Mouse (Mus musculus) left cerebral cortex, adult 18-20 months (tissue): Measurements from ENCODE around the gene Nt5c. TPM values are rescaled to one million over a fixed set of nuclear protein-coding genes. Genes with fewer than 3 reads are reported as not detected.
"Not testable (repeated sequence)": the region's sequence is repeated elsewhere in the genome, so short reads cannot be mapped to it uniquely, and the experiment has no call there.

Experiments
- DNase-seq, 2 experiments: peaks; one replicate each; pipeline ENCODE4 v3.0.0; 2021 to 2022; ENCODE audit warnings: low spot score in 2 of 2, mixed read lengths in 1 of 2
- total RNA-seq, 2 experiments: library from RNA; stranded (reverse); gene quantifications; 2 replicates each; pipeline ENCODE4 v1.2.3; 2021

Gene Nt5c
- total RNA-seq, 2 experiments from 2014 or later: 62.2 to 63.3 TPM

DNA sequence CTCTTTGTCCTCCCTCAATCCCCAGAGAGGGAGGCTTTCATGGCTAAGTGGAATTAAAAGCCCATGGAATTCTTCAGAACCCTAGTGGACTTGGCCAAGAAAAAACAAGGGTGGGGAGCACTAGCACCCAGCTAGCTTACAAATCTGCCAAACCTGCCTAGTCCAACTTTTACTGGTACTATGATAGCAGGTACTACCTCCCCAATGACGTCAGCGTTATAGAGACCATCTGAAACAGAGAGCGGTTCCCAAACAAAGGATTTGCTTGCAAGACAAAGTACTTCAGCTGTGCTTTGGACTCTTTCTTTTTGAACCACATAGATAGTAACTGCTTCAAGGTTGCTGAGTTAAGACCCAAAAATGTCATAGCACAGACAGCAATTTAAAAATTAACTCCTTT is 20.3 kb upstream of the Nt5c start:
- DNase-seq: no peak

DNA sequence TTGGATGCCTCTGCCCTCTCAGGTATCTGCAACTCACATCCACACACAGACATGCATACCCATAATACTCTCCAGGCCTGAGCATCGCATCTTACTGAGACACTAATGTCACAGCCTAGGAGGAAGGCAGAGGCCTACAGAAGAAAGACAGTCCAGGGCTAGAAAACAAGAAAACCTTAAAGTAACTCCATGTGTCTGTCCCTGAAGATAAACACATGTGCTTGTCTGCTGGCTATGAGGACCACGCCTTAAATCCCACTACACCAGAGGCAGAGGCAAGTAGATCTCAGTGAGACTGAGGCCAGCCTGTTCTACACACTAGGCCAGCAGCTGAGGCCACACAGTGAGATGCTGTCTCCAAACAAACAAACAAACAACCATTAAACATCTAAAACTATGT is 19.5 kb upstream of the Nt5c start:
- no peak for DNase-seq

GRCm38 (mm10) chr11:115510507-115510888 is 18.8 kb upstream of the Nt5c start:
- no peak for DNase-seq

GRCm38 (mm10) chr11:115509773-115510506 is 18.3 kb upstream of the Nt5c start:
- DNase-seq: no peak

DNA sequence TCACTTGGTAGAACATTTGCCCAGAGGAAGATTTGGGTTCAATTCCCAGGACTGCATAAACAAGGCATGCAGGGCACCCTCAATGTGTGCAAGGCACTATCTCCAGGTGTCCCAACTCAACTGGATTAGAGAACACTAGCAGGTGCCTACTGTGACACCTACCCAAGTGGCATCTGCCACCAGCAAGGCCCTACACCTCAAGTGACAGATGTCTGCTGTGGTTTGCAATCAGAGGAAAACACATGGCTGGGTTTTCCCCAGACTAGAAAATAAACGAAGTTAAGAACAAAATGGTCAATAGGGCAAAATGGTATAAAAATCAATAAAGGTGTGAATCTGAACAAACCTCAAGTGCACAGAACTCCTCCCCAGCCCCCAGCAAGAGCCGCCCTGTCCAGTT is 16.4 kb upstream of the Nt5c start:
- DNase-seq: no peak

DNA sequence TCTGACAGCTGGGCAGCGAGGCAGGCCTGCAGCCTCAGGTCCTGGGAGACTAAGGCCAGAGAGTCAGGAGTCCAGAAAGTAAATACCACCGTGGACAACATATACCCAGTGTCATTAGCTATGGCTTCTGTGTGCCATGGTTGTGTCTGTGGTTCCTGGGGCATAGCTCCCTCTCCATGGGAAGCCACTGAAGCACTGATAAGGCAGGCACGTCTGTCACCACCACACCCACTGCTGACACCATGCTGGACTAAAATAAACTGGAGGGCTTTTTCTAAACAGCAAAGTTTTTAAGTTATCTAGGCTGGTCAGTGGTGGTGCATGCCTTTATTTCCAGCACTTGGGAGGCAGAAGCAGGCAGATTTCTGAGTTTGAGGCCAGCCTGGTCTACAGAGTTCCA is 14.9 kb upstream of the Nt5c start:
- no peak for DNase-seq

DNA sequence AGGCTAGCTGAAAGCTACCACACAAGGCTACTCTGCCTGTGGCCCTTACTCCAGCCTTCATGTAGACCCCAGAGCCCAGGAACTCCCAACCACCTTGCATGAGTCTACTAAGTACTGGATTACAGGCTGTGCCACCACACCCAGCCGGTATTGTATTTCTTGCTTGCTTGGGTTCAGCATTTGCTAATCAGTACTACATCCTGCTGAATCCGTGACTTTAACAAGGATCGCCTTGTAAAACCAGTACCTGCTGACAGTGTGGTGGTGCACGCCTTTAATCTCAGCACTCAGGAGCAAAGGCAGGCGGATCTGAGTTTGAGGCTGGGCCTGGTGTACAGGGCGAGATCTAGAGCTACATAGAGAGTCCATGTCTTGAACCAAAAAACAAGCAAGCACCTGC is 11.0 kb upstream of the Nt5c start:
- DNase-seq: no peak

- DNase-seq: not testable (repeated sequence)
Measured at GRCm38 (mm10) chr11:115496559-115496958, 4.9 kb upstream of the Nt5c start.

- DNase-seq: no peak
Measured at GRCm38 (mm10) chr11:115492387-115492786, 725 bp upstream of the Nt5c start.

- DNase-seq: no peak
Measured at GRCm38 (mm10) chr11:115490441-115491355, 964 bp downstream of the Nt5c start.

GRCm38 (mm10) chr11:115488551-115489104 is 3.0 kb downstream of the Nt5c start:
- DNase-seq: no peak

- DNase-seq: no peak
Measured at GRCm38 (mm10) chr11:115485155-115485554, 6.5 kb downstream of the Nt5c start.

DNA sequence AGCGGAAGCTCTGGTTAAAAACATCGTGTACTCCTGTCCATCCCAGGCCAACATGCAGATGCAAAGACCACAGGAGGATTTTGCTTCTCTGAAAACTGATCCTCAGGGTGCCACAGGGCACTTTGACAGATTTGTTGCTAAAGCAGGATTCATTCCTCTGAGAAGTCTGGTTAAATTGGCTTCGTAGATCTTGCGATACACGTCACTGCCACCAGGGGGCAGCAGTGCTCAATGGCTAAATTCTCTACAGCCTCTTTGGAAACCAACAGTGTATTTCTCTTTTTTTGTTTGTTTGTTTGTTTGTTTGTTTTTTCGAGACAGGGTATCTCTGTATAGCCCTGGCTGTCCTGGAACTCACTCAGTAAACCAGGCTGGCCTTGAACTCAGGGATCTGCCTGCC is 7.9 kb downstream of the Nt5c start:
- peak; percentile 79 to 81 for DNase-seq

GRCm38 (mm10) chr11:115483278-115483677 is 8.4 kb downstream of the Nt5c start:
- DNase-seq: no peak

DNA sequence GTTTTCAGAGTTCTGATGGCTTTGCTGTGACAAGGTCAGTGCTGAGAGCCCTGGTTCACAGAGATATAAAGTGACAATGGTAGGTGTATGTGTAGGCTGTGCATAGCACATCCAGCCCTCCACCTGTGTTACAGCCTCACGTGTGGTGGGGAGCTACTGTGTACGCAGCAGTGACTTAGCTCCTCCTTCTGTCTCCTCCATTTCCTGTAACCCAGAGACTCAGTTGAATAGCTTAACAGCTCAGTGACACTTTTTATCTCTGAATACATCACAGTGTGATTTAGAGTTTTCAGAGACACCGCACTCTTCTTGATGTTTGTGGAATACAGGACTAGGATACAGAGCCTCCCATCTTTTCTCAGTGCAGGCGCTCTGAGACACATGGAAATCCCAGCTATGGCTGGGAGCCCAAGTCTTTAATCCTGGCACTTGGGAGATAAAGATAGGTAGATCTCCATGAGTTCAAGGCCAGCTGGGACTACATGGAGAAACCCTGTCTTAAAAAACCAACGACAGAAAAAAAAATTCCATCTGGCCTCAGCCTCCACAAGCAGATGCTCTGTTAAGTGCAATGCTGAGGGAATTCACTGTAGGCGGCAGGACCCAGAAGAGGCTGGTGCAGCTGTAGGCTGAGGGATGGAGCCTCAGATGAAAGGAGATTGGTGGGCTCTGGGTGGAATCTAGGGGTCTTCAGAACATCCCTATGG is 10.0 kb downstream of the Nt5c start:
- peak; percentile 54 to 68 for DNase-seq

DNA sequence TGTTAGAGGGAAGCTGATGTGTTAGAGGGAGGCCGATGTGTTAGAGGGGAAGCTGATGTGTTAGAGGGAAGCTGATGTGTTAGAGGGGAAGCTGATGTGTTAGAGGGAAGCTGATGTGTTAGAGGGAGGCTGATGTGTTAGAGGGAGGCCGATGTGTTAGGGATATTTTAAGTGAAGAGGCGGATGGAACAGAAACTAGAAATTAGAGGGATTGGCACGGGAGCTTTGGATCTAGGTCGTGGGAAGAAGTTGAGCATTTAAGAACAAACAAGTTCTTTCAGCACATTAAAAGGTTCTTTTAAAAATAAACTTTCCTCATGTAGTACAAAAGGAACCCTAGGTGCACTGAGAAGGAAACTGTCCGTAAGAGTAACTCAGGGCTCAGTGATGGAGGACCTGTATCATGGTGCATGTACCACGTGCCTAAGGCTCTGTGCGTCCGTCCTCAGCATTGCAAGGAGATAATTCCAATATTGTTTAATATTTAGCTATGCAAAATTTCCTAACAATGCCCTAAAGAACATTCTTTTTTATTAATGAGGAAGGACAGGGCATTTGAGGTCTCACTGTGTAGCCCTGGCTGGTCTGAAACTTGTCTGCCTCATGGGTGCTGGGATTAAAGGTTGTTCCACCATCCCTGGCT is 13.2 kb downstream of the Nt5c start:
- DNase-seq: no peak

DNA sequence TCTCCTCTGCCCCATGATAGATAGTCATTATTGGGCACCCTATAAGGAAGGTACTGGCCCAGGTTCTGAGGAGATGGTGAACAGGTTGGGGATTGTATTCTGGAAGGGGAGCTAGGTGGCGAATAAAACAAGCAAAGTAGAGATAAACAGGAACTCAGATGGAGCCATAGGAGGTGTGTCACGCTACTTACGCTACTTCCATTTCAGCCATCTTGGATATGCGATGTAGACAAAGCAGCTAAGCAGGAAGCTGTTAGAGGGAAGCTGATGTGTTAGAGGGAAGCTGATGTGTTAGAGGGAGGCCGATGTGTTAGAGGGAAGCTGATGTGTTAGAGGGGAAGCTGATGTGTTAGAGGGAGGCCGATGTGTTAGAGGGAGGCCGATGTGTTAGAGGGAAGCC is 14.3 kb downstream of the Nt5c start:
- not testable (repeated sequence) for DNase-seq

GRCm38 (mm10) chr11:115476630-115477029 is 15.0 kb downstream of the Nt5c start:
- DNase-seq: not testable (repeated sequence)

DNA sequence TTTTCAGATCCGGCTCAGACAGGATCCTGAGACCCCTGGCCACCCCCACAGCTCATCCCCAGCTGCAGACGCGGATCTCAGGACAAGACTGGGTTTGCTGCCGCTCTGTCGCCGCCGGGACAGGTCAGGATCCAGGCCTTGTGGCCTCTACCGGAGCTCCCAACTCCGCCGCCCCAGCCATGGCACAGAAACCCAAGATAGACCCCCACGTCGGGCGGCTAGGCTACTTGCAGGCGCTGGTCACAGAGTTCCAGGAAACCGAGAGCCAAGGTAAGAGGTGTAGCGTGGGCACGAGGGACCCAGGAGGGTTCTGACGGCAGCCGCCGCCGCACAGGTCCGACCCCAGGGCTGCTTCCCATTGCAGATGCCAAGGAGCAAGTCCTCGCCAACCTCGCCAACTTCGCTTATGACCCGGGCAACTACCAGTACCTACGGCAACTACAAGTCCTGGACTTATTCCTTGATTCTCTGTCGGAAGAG is 15.9 kb downstream of the Nt5c start:
- DNase-seq: no peak

DNA sequence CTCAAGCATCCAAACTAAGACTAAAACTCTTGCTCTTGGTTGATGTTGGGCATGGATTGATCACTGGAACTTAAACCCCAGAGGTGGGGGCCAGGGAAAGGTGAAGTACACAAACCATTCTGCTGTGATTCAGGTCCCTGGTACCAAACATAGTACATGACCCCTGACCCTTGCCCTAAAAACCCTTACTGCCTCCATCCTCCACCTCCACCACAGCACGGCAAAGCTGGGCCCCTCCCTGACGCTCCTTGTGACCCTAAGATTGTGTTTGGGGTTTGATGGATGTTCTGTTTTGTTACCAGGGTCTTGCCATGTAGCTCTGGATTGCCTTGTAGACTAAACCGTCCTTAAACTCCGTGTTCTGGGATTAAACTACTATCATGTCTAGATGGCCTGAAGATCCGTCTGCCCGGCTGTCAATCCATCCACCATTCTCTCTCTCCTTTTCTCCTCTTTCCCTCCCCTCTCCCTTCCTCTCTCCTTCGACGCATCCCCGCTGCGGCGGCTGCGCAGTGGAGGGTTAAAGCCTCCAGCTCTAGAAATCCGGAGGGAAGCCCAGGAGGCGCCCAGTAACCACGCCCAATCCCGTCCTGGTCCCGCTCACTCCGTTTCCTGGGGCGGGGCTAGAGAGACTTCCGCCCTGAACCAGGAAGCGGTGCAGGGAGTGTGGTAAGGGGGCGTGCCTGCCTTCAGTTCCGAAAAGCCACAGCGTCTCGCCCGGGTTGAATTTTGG is 16.5 kb downstream of the Nt5c start, which contains the start of gene Armc7:
TSS of gene Armc7 (plus strand) at position 643 of the 733 bp plus-strand sequence.
- peak; percentile 95 for DNase-seq
